Mouse (Mus musculus) testis, adult 2 months (tissue): Measurements from ENCODE around the gene Otulin.

Experiments used
- CTCF ChIP-seq: fragments of 200-500 bp; IDR thresholded peaks from 2 replicates; pipeline ENCODE4 v1.5.1; 2012; ENCODE audit warnings: low read depth, mild to moderate bottlenecking, inconsistent platforms, low read length, moderate library complexity; ENCODE audit not compliant: control insufficient read depth, insufficient read depth, insufficient replicate concordance
- POLR2A ChIP-seq: fragments of 200-500 bp; IDR thresholded peaks from 2 replicates; pipeline ENCODE4 v1.6.1; 2012; ENCODE audit warnings: low read depth, mild to moderate bottlenecking, inconsistent platforms, low read length, moderate library complexity; ENCODE audit not compliant: control insufficient read depth

- TF ChIP-seq CTCF (no peak), POLR2A (no peak)
Measured at GRCm38 (mm10) chr15:27633941-27634900, 3.7 kb upstream of the Otulin start.
